Mouse (Mus musculus) forebrain, embryonic 15.5 days (tissue): ENCODE measurements at regions not wholly inside any gene's neighbourhood (a gene's known extent, or its start where the extent isn't known, plus 50 kb on each side); places are given as distances from the start of the nearest gene placed in this dataset.

ENCODE experiments used
- ATAC-seq: fragments of 200-750 bp; cut with Nextera tagmentation; replicated peaks from 2 replicates; pipeline ENCODE4 v1.8.0; 2017; ENCODE audit warnings: mild to moderate bottlenecking, moderate TSS enrichment, moderate library complexity
- H3K27ac ChIP-seq: fragments of 300-500 bp; sonication (generic); replicated peaks from 2 replicates; pipeline ENCODE4 v1.5.1; 2015; ENCODE audit warnings: mild to moderate bottlenecking, inconsistent platforms
- H3K27me3 ChIP-seq: fragments of 300-500 bp; sonication (generic); 2 replicates; pipeline ENCODE4 v1.6.1; 2015; ENCODE audit warnings: inconsistent platforms
- H3K36me3 ChIP-seq: fragments of 300-500 bp; sonication (generic); 2 replicates; pipeline ENCODE4 v1.6.1; 2015; ENCODE audit warnings: mild to moderate bottlenecking, inconsistent platforms
- H3K4me1 ChIP-seq: fragments of 300-500 bp; sonication (generic); 2 replicates; pipeline ENCODE4 v1.6.1; 2015; ENCODE audit warnings: inconsistent platforms
- H3K4me2 ChIP-seq: fragments of 300-500 bp; sonication (generic); replicated peaks from 2 replicates; pipeline ENCODE4 v1.6.1; 2015; ENCODE audit warnings: mild to moderate bottlenecking, inconsistent platforms
- H3K4me3 ChIP-seq: fragments of 300-500 bp; sonication (generic); 2 replicates; pipeline ENCODE4 v1.5.1; 2015; ENCODE audit warnings: mild to moderate bottlenecking, inconsistent platforms
- H3K9ac ChIP-seq: fragments of 300-500 bp; sonication (generic); replicated peaks from 2 replicates; pipeline ENCODE4 v1.6.1; 2015; ENCODE audit warnings: mild to moderate bottlenecking, inconsistent platforms
- H3K9me3 ChIP-seq: fragments of 300-500 bp; sonication (generic); 2 replicates; pipeline ENCODE4 v1.6.1; 2016; ENCODE audit warnings: inconsistent platforms
- WGBS: fragments of 180-500 bp; shearing (Covaris S2); methylation state at CpG from one replicate; pipeline ENCODE4 v1.1.7; 2015; ENCODE audit warnings: mixed read lengths; 5-methylcytosine and 5-hydroxymethylcytosine counted together

GRCm38 (mm10) chr16:30687682-30688081 lies 88.2 kb downstream of the Fam43a start:
- Histone ChIP-seq H3K4me3 (no peak overlapping the region), H3K4me1 (peaks cover 5% of the 10 kb centered on the region; the same call in 1 of the 2 replicates), H3K27ac (no peak overlapping the region), H3K9ac (no peak overlapping the region), H3K4me2 (no peak overlapping the region), H3K36me3 (no peaks in the 10 kb centered on the region), H3K27me3 (no peaks in the 10 kb centered on the region), H3K9me3 (no peaks in the 10 kb centered on the region)
- ATAC-seq: no peak
- WGBS: 88% methylated on average over 8 of the region's 8 CpGs

GRCm38 (mm10) chr16:30690531-30690930 lies 91.0 kb downstream of the Fam43a start:
- WGBS: 57% methylated on average over 4 of the region's 4 CpGs
- Histone ChIP-seq H3K4me2 (no peak overlapping the region), H3K27ac (no peak overlapping the region), H3K4me3 (no peak overlapping the region), H3K4me1 (peaks cover 5% of the 10 kb centered on the region; the same call in 1 of the 2 replicates), H3K9me3 (no peaks in the 10 kb centered on the region), H3K36me3 (no peaks in the 10 kb centered on the region), H3K9ac (no peak overlapping the region), H3K27me3 (no peaks in the 10 kb centered on the region)
- no peak; the same call in 1 of the 2 replicates for ATAC-seq

DNA sequence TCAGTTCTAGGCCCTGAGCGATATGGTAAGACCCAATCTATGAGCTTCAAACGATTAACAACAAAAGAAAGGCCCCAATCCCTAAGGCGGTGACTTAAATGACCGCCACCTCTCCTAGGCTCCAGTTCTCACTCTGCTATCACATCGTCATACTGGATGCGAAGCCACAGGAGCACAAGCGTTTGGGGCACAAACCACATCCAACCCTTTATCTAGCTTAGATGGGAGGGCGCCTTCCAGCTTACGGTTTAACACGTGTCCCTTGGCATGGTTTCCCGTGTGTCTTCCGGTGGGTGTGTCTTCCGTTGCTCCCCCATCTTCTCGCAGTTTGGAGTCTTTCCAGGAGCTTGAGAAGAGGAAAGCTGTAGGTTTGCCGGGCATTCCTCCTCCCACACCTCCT lies 92.4 kb downstream of the Fam43a start:
- ATAC-seq: no peak
- WGBS: 80% methylated on average over 15 of the region's 15 CpGs
- Histone ChIP-seq H3K4me2 (no peak overlapping the region), H3K4me3 (no peak overlapping the region), H3K27ac (no peak overlapping the region), H3K36me3 (no peaks in the 10 kb centered on the region), H3K4me1 (peaks cover 5% of the 10 kb centered on the region; the same call in 1 of the 2 replicates), H3K9ac (no peak overlapping the region), H3K27me3 (no peaks in the 10 kb centered on the region), H3K9me3 (no peaks in the 10 kb centered on the region)

DNA sequence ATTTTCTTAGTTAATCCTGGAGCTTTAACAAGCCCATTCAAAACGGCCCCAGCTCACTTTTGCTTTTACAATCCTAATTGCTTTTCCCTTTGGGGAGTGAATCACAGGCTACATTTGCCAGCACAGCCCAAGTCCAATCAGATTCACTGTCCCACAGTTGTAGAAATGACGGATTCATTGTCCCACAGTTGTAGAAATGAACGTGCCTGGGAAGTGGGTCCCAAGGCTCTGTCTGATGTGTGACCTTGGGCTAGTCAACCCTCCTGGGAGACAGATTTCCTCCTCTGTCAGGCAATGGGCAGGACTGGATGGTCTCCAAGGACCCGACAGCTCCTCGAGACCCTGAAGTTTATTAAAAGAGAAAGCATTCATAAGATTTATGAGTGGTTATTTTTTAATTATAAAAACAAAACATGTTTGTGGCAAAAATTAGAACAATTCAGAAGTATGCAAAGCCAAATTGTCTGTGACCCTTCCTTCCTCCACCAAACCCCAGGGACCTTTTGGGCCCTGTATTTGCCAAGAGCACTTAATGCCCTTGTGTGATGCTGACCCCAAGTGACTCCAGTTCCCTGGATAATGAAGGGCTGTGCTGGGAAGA lies 93.1 kb downstream of the Fam43a start:
- no peak overlapping the region for H3K4me2 ChIP-seq
- no peaks in the 10 kb centered on the region for H3K27me3 ChIP-seq
- no peak overlapping the region for H3K27ac ChIP-seq
- no peak for ATAC-seq
- no peak overlapping the region for H3K9ac ChIP-seq
- H3K9me3 ChIP-seq: no peaks in the 10 kb centered on the region
- H3K4me3 ChIP-seq: no peak overlapping the region
- 60% methylated on average over 5 of the region's 5 CpGs for whole genome bisulfite sequencing
- H3K36me3 ChIP-seq: no peaks in the 10 kb centered on the region
- H3K4me1 ChIP-seq: peaks cover 10% of the 10 kb centered on the region

GRCm38 (mm10) chr16:30693206-30693605 lies 93.7 kb downstream of the Fam43a start:
- Histone ChIP-seq H3K4me1 (peaks cover 11% of the 10 kb centered on the region), H3K27ac (no peak overlapping the region), H3K4me2 (no peak overlapping the region), H3K9ac (no peak overlapping the region), H3K27me3 (no peaks in the 10 kb centered on the region), H3K9me3 (no peaks in the 10 kb centered on the region), H3K36me3 (no peaks in the 10 kb centered on the region), H3K4me3 (no peak overlapping the region)
- ATAC-seq: no peak
- 83% methylated on average over 3 of the region's 3 CpGs for WGBS

DNA sequence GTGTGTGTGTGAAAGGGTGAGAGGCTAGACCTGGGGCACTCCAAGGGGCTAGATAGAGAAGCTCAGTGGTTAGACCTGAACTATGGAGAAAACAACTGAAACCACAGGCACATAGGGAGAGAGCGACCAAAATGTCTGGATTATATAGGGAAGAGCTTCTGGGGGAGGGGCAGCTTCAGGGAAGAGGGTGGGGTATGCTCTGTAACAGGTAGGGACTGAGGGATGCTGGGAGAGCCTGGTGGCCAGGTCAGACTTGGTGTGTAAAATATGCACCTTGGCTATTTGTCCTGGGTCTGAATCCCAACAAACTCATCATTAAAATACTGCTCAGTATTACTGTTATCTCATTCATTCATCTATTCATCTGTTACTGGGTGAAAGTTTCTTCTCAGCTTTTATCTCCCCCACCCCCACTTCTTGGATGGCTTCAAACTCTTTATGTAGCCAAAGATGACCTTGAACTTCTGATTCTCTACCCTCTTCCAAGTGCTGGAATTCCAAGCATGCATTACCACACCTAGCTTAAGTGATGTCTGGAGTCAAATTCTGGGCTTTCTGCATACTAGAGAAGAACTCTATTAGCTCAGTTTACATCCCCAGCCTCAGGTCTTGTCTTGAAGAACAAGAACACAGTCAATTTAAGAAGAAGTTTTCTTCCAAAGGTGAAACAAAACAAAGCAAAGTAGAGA lies 94.5 kb downstream of the Fam43a start:
- 95% methylated on average over 1 of the region's 1 CpGs for WGBS
- Histone ChIP-seq H3K27me3 (no peaks in the 10 kb centered on the region), H3K36me3 (no peaks in the 10 kb centered on the region), H3K4me1 (peaks cover 11% of the 10 kb centered on the region), H3K9ac (no peak overlapping the region), H3K9me3 (no peaks in the 10 kb centered on the region), H3K27ac (no peak overlapping the region), H3K4me3 (no peak overlapping the region), H3K4me2 (no peak overlapping the region)
- ATAC-seq: no peak

- H3K4me1 ChIP-seq: peaks cover 6% of the 10 kb centered on the region; the same call in 1 of the 2 replicates
- 90% methylated on average over 8 of the region's 8 CpGs for WGBS
- no peaks in the 10 kb centered on the region for H3K9me3 ChIP-seq
- no peak overlapping the region for H3K9ac ChIP-seq
- no peak overlapping the region for H3K27ac ChIP-seq
- no peaks in the 10 kb centered on the region for H3K36me3 ChIP-seq
- ATAC-seq: no peak
- no peak overlapping the region for H3K4me2 ChIP-seq
- no peak overlapping the region for H3K4me3 ChIP-seq
- H3K27me3 ChIP-seq: no peaks in the 10 kb centered on the region
Observed at GRCm38 (mm10) chr16:30695691-30696090, 96.2 kb downstream of the Fam43a start.

DNA sequence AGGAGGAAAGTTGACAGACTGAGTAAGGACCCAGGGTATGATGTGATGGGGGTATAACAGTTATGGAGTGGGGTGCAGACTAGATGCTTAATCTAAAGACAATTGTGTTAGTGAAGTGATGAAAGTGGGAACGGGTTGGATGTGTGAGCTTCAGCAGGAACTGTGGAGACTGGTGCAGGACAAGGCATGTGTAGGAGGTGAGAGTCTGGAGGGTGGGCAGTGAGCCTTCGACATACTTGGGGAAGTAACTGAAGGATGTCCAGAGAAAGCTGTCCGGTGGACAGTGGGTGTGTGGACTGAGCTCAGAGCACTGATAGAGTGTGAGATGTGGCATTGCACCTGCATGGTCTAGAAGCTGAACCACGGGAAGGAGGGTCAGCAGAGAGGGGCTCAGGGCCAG lies 97.7 kb downstream of the Fam43a start:
- Histone ChIP-seq H3K4me2 (no peak overlapping the region), H3K9ac (no peak overlapping the region), H3K27ac (peak overlapping the region; percentile 32; the same call in 1 of the 2 replicates), H3K36me3 (no peaks in the 10 kb centered on the region), H3K27me3 (no peaks in the 10 kb centered on the region), H3K4me1 (peaks cover 6% of the 10 kb centered on the region; the same call in 1 of the 2 replicates), H3K9me3 (no peaks in the 10 kb centered on the region), H3K4me3 (no peak overlapping the region)
- ATAC-seq: 0 out of 2 replicates have a peak, but pooled peaks have one; percentile 23
- 90% methylated on average over 4 of the region's 4 CpGs for WGBS

DNA sequence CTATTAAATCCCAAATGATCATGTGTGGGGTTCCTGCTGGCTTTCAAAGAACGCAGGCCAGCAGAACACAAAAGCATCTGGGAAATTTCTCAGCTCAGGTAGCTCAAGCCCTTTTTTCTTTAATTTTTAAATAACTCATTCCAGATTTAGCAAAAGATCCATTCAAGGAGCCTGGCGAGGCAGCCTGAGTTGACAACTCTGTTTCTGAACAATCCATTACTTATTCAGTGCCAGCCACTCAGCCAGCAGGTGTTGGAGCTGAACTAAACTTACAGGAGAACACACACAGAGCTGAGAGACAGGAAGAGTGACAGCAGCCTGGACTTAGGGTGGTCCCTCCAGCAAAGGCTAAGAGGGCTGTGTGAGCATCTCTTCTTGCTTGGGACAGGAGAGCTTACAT lies 98.3 kb downstream of the Fam43a start:
- no peaks in the 10 kb centered on the region for H3K9me3 ChIP-seq
- no peak overlapping the region for H3K4me3 ChIP-seq
- H3K4me2 ChIP-seq: no peak overlapping the region
- 38% methylated on average over 2 of the region's 2 CpGs for WGBS
- H3K27ac ChIP-seq: peak overlapping the region; percentile 32; the same call in 1 of the 2 replicates
- no peak overlapping the region for H3K9ac ChIP-seq
- no peaks in the 10 kb centered on the region for H3K36me3 ChIP-seq
- H3K4me1 ChIP-seq: peaks cover 6% of the 10 kb centered on the region; the same call in 1 of the 2 replicates
- H3K27me3 ChIP-seq: no peaks in the 10 kb centered on the region
- peak; percentile 55 for ATAC-seq

DNA sequence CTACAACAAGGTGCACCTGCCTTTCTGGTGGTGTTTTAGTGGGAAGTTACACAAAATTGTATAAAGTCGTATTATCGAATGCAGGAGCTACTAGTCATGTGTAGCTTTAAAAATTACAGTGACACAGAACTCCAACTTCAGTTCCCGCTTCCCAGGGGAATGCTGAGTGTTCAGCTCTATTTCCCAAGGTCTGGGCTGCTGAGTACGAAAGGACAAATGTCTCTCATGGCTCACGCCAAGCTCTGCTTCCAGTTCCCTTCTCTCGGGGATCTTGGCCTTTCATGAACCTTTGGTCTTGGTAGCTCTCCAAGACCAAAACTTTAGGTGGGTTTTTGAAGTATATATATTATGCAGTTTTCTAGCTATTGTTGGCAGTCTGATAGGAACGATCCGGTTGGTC lies 104.3 kb downstream of the Fam43a start:
- 96% methylated on average over 8 of the region's 8 CpGs for WGBS

GRCm38 (mm10) chr16:30709501-30709900 lies 110.0 kb downstream of the Fam43a start:
- Histone ChIP-seq H3K36me3 (no peaks in the 10 kb centered on the region), H3K27me3 (no peaks in the 10 kb centered on the region), H3K9ac (no peak overlapping the region), H3K27ac (no peak overlapping the region), H3K4me1 (no peaks in the 10 kb centered on the region), H3K4me3 (no peak overlapping the region), H3K9me3 (no peaks in the 10 kb centered on the region), H3K4me2 (no peak overlapping the region)
- no peak for ATAC-seq
- WGBS: 62% methylated on average over 15 of the region's 15 CpGs

More for the DNA sequence above, 104.3 kb downstream of the Fam43a start:
- no peaks in the 10 kb centered on the region for H3K36me3 ChIP-seq
- no peaks in the 10 kb centered on the region for H3K9me3 ChIP-seq
- no peak for ATAC-seq
- H3K4me2 ChIP-seq: no peak overlapping the region
- H3K27ac ChIP-seq: no peak overlapping the region
- no peaks in the 10 kb centered on the region for H3K4me1 ChIP-seq
- H3K27me3 ChIP-seq: no peaks in the 10 kb centered on the region
- H3K9ac ChIP-seq: no peak overlapping the region
- H3K4me3 ChIP-seq: no peak overlapping the region

DNA sequence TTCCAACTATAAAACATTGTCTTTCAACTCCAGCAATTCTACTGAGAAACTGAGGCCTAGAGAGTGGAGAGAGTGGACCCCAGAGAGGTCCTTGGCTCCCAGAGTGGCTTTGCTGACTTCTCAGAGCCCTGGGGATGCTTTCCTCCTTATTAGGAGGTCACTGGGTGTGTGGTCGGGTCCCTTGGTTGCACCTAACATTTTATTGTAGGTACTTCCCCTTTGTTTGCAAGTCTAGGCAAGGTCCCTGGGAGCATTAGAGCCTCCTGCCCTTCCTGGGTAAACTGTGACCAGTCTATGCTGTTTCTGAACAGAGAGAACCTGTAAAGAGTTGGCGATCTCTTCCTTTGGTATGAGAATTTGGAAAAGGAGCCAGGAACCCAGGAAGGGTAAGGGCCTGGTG lies 110.5 kb downstream of the Fam43a start:
- 82% methylated on average over 2 of the region's 2 CpGs for WGBS
- Histone ChIP-seq H3K36me3 (no peaks in the 10 kb centered on the region), H3K4me3 (no peak overlapping the region), H3K4me1 (no peaks in the 10 kb centered on the region), H3K4me2 (no peak overlapping the region), H3K9me3 (no peaks in the 10 kb centered on the region), H3K27me3 (no peaks in the 10 kb centered on the region), H3K9ac (no peak overlapping the region), H3K27ac (no peak overlapping the region)
- ATAC-seq: no peak
